Mouse (Mus musculus): Measurements from ENCODE around the gene Tenm3. TPM values are rescaled to one million over a fixed set of nuclear protein-coding genes. Genes with fewer than 3 reads are reported as not detected.

The Tenm3 gene
- total RNA-seq, 4 experiments from 2014 or later: 4.5 to 9.7 (median 7.0) TPM

DNA sequence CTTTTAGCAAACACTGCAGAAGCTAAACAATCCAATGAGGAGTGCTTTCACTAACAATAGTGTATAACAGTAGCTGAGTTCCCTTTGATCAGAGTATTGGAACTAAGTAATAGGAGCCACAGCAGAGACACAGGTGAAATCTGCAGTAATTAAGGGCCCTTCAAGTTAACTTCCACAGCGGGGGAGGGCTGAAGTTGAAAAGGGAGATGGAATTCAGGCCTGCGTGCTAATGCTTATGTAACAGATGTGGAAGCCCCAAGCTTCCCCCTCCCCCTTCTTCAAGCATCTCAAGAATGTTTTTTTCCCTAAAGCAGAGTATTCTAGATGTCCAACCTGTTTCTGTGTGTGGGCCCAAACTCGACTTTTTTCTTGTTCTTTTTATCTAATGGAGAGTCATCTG lies 394.1 kb downstream of the Tenm3 start:
- DNase-seq: no peak

- DNase-seq: no peak
Measured at GRCm38 (mm10) chr8:48445690-48446089, 398.1 kb downstream of the Tenm3 start.

DNA sequence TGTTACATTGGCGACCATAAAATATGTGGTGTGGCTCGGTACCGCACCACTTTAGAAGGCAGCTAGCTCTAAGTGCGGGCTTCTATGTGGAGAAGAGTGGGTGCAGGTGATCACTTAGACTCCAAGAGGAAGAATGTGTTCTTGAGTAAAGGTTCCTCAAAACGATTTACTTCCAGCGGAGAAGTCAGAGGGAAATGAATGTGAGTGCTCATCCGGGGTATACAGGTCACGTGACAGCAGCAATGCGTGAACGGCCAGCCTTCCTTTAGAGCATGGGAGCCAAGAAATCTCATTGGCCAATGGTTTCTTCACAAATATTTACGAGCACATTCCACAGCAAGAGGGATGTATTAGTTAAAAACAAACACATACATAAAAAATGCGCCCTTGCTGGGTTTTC lies 404.3 kb downstream of the Tenm3 start:
- no peak for DNase-seq

DNA sequence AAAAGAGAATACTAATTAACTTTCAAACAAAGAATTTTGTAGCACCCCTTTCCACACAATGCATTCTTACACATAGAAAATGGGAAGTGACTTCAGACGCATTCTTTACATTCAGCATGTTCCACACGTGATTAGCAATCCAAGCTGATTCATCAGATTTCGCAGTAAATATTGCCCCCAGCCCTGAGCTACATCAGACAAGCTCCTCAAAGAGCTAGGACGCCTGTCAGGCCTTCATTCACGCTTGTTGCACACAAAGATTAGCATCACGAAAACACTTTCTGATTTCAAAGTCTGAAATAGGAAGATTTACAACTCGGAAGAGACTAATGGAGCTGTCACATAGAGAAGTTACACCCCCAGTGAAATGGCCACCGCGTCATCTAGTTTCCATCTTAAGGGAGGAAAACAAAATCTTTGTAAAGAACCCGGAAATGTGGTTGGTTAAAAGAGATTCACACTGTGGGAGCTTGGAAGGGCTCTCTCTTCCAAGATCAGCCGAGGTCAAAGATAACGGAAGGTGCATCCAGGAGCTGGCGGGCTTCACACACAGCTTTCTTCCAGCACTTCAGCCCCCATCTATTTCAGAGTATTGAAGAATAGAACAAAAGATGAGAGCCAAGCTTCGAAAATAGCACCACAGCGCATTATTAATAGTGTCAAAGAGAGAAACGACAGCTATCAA lies 406.1 kb downstream of the Tenm3 start:
- DNase-seq: no peak

GRCm38 (mm10) chr8:48425101-48425500 lies 418.6 kb downstream of the Tenm3 start:
- DNase-seq: no peak

- DNase-seq: no peak
Measured at GRCm38 (mm10) chr8:48417714-48418113, 426.0 kb downstream of the Tenm3 start.

- DNase-seq: no peak
Measured at GRCm38 (mm10) chr8:48410916-48411315, 432.8 kb downstream of the Tenm3 start.

GRCm38 (mm10) chr8:48400572-48400972 lies 443.2 kb downstream of the Tenm3 start:
- no peak for DNase-seq

DNA sequence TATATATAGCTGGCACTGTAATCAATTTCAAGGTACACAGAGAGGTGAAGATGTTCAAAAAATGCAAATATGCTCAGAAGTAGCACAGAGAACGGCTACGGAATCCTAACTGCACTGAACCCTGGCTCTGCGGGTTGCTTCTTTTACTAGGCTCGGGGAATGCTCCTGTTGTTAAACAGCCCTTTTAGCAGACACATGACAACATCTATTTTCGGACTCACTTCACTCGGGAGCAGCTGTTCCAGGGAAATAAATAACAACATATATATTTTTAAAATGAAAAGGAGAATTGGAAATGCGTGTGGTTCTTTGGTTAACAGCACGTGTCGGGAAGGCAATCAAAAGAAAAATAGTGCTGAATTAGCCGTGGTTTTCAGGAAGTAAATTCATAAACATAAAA lies 457.9 kb downstream of the Tenm3 start:
- no peak for DNase-seq

GRCm38 (mm10) chr8:48380035-48380434 lies 463.7 kb downstream of the Tenm3 start:
- DNase-seq: no peak

DNA sequence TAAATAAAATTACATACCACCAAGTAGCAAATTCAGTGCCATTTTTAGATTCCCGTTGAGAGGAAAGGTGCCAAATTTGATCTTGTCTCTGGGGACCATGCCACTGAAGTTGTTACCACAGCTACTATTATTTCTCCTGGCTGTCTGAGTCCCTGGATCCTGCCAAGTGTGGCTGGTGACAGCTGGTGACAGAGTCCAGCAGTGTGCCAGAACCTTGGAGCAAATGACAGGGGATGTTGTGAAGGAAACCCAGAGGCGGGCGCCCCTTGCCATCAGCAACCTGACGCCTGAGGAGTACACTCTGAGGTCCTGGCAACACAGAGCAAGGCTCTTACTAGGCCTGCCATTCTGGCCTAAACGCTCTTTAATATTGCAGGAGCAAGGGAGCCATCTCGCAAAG lies 467.0 kb downstream of the Tenm3 start:
- DNase-seq: no peak

DNA sequence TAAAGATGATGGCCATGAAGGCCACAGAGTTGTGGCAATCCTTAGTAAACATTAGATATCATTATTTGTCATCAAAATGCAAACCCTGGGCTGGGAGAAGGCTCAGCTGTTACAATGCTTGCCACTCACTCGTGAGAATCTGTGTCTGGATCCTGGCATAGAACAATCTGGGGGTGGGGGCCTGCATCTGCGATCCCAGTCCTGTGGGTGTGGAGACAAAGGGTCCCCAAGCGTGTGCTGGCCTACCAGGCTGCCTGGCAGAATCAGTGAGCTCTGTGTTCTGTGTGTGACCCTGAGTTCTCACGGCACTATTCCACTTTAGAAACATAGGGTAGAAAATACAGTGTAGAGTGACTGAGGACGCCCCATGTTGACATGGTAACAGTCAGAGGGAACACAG lies 468.6 kb downstream of the Tenm3 start:
- no peak for DNase-seq

DNA sequence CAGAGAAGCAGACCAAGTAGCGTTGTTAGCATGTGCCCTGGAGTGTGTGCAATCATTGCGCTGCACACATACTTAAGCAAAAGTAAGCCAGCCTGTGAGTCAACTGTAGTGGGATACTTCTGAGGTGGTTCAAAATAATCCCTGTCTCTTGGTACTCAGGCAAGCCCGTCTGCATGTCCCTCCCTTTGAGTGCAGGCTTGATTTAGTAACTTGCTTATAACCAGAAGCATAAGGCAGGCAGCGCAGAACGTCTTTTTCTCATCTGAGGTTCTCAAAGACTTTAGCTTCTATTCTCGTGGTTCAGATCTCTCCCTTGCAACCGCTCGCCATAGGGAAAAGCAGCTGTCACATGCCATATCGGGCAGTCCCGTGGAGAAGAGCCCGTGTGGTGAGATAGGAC lies 470.3 kb downstream of the Tenm3 start:
- DNase-seq: no peak

DNA sequence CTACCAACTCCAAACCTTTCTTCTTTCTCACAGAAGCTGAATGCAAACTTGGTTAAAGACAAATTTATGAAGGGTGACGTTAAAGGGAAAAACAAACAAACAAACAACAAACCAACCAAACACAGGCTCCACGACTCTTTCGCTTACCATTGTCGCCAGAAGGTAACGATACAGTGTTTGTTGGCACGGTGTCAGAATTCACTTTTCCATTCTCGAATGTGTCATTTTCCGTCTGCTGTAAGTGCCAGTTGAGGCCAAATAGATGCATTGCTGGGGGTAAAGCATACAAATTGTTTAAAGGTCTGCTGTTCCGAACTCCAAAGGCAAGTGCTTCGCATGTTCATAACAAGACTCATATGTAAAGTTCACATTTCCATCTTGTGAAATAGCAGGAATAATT lies 476.6 kb downstream of the Tenm3 start:
- no peak for DNase-seq

DNA sequence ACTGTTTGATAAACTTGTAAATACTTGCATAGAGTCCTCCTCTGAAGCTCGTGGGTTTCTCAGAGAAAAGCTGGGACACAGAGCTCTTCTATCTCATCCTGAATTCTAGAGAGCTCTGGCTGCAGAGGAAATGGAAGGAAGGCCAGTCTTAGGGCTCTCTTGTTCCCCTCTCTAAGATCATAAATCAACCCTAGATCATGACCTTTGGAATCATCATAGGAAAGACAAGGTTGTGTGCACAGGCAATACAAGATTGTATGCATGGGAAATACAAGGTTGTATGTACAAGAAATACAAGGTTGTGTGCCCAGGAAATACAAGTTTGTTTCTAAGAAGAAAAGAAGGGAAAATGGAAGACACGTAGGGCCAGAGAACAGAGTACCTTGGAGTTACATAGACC lies 486.9 kb downstream of the Tenm3 start:
- DNase-seq: no peak

- DNase-seq: no peak
Measured at GRCm38 (mm10) chr8:48353458-48353857, 490.3 kb downstream of the Tenm3 start.

- DNase-seq: peak; percentile 7
Measured at GRCm38 (mm10) chr8:48348901-48349300, 494.9 kb downstream of the Tenm3 start.

DNA sequence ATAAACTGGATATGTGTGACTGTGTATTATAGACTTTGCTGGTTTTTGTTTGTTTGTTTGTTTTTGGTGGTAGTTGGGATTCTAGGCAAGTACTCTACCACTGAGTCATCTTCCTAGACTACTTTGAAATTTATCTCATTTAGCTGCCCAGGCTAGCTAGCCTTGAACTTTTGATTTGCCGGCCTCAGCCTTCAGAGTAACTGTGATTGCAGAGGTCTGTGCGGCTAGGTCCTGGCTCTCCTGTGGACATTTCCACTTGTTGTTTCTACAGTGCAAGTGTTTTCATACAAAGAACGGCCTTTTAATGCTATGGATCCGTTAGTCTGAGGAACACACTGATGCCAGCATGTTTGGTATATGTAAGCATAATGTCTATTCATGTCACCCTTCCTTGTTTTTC lies 495.4 kb downstream of the Tenm3 start:
- DNase-seq: peak; percentile 63

DNA sequence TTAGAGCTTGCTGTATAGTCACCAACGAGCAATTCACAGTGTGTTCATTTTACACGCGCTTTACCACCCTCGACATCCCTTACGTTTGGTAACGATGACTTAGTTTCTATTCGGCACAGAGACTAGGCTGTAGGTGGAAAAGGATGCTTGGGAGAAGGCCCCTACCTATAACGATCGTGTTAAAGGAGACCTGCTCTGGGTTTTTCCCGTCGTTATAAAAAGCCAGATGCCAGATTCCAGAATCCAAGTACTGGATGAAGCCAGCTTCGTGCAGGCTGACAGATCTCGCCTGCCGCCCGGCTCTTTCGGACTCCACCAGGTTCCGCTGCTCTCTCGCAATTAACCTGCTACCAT lies 500.7 kb downstream of the Tenm3 start:
- no peak for DNase-seq

GRCm38 (mm10) chr8:48342321-48343066 lies 501.3 kb downstream of the Tenm3 start:
- DNase-seq: no peak

DNA sequence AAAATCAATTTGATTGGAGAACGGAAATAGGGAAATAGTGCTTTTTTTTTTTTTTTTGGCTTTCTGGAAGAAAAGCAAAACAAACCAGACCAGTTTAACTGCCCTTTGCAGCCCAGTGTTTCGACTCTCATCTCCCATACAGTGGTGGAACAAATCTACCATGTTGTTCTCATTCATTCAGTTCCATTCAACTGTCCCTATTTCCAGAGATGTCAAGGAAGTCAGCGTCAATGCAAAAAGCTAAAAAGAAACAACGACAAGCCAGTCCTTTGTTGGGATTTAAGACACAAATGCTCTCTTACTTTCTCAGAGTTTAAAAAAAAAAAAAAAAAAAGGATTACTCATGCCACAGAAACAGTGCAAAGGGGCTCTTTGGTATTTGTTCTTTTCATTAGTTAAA lies 502.1 kb downstream of the Tenm3 start:
- no peak for DNase-seq

DNA sequence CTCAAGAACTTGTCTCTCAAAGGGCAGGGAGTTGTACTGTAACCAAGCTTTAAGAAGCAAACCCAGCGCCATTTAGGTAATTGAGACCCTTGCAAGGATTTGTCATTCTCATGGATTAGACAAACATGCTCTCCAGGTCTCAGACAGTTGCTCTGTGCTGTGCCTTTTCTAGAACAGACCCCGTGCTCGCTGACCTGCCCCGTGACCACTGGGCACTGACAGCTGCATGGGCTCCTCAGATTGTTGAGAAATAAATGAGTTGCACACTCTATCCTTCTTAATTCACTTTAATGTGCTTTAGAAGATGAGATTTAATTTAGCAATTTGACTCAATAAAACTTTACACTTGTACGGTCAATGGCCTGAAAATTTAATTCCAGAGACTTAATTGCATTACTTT lies 502.5 kb downstream of the Tenm3 start:
- no peak for DNase-seq

- DNase-seq: no peak
Measured at GRCm38 (mm10) chr8:48322655-48323265, 521.0 kb downstream of the Tenm3 start.

GRCm38 (mm10) chr8:48322240-48322639 lies 521.5 kb downstream of the Tenm3 start:
- no peak for DNase-seq
